Mouse (Mus musculus) cortical plate, adult 2 months (tissue): Measurements from ENCODE around the gene Hoxd10.

ENCODE experiments used
- CTCF ChIP-seq: fragments of 200-500 bp; IDR thresholded peaks from 2 replicates; pipeline ENCODE4 v1.5.1; 2011; ENCODE audit warnings: mild to moderate bottlenecking, control low read depth, low read length; ENCODE audit not compliant: insufficient read depth; ENCODE audit errors: extremely low read depth
- POLR2A ChIP-seq: fragments of 200-500 bp; IDR thresholded peaks from 2 replicates; pipeline ENCODE4 v1.6.1; 2011; ENCODE audit warnings: mild to moderate bottlenecking, low read length, control low read depth; ENCODE audit not compliant: insufficient read depth; ENCODE audit errors: extremely low read depth

DNA sequence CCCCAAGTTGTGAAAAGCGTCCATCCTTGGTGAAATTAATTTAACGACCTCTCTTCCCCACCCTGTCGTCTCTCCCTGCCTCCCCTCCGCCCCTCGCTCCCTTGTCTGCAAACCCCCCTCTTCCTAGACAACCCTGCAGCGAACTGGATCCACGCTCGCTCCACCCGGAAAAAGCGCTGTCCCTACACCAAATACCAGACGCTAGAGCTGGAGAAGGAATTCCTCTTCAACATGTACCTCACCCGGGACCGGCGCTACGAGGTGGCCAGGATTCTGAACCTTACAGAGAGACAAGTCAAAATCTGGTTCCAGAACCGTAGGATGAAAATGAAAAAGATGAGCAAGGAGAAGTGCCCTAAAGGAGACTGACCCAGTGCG, 7.3 kb downstream of the Hoxd10 start:
- TF ChIP-seq CTCF: no peak
- TF ChIP-seq POLR2A: no peak
